Mouse (Mus musculus) brain, embryonic 14.5 days (tissue): Measurements from ENCODE around the gene Arpc4.

Experiments used
- CTCF ChIP-seq: fragments of 200-500 bp; IDR thresholded peaks from 2 replicates; pipeline ENCODE4 v1.5.1; 2012; ENCODE audit warnings: inconsistent platforms, mild to moderate bottlenecking, moderate library complexity, borderline replicate concordance; ENCODE audit not compliant: insufficient read depth, insufficient read length; ENCODE audit errors: extremely low read depth
- POLR2A ChIP-seq: fragments of 200-500 bp; IDR thresholded peaks from 2 replicates; pipeline ENCODE4 v1.6.1; 2012; ENCODE audit warnings: mild to moderate bottlenecking, inconsistent platforms, borderline replicate concordance; ENCODE audit not compliant: poor library complexity, insufficient read depth, insufficient read length, severe bottlenecking; ENCODE audit errors: extremely low read depth

- no peak for TF ChIP-seq CTCF
- TF ChIP-seq POLR2A, result no peak
Observed at GRCm38 (mm10) chr6:113331721-113332120, 46.2 kb upstream of the Arpc4 start.
